Mouse (Mus musculus): ENCODE data around the gene Cyp2a22. TPM values are rescaled to one million over a fixed set of nuclear protein-coding genes. Genes with fewer than 3 reads are reported as not detected.
"Not testable (repeated sequence)": the region's sequence is repeated elsewhere in the genome, so short reads cannot be mapped to it uniquely, and the experiment has no call there.

Cyp2a22 gene
- not detected in 2 replicates for polyA plus RNA-seq (2016; fragmentation: Nextera tagmentation; extraction: Ambion mirVana)

DNA sequence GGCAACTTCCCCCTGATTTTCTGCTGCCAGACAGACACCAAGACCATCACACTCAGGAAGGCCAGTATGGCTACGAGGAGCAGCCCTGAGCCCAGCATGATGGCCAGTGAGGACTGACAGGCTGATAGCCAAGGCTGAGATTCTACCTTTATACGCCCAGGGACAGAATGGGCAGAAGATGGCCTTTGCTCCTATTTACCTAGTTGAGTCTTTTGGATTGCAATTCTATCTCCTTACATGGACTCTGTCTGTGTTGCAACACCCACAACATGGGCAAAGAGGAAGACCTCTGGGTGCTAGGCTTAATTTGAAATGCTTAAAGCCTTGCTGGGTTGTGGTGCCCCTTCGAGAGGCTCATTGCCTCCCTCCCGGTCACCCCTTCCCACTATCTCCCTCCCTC, at the start of gene Cyp2a22:
Gene Cyp2a22, minus strand, starts transcription at position 123 of the 400 bp plus-strand sequence.
- ATAC-seq (ENCODE audit: insufficient number of reproducible peaks, insufficient read depth, low FRiP score, low TSS enrichment, low read depth): no peak
- Histone ChIP-seq H3K9ac (replicated peaks) (no peak within 1 kb of the TSS), H3K27me3 (no peaks in the 10 kb centered on the region), H3K4me3 (replicated peaks) (no peak within 1 kb of the TSS), H3K9me3 (peaks cover 22% of the 10 kb centered on the region), H3K4me1 (replicated peaks) (no peaks in the 10 kb centered on the region), H3K36me3 (no peaks in the 10 kb centered on the region), H3K27ac (no peak within 1 kb of the TSS), H3K4me2 (no peak within 1 kb of the TSS)
- 84% methylated on average over 4 of the region's 4 CpGs for WGBS

GRCm38 (mm10) chr7:26983151-26983550, 44.0 kb upstream of the Cyp2a22 start:
- ATAC-seq (ENCODE audit: insufficient number of reproducible peaks, insufficient read depth, low FRiP score, low TSS enrichment, low read depth); H3K36me3 ChIP-seq: not testable (repeated sequence)
- WGBS: 40% methylated on average over 1 of the region's 1 CpGs

DNA sequence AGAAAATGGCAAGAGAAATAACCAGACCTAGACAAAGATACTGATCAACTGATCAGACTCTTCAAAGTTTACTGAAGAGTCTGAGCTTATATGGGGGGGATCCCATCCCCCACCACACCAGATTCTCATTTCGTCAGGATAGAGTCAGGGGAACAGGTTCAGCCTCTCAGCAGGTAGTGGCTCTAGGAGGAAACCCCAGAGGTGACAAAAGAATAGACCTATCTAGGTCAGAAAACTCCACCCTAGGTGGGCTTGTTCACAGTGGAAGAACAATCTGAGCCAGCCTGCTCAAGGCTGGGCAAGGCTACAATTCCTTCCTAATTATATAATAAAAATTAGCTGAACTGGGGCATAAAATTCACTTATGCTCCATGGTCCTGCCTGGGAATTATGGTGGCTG, 43.4 kb upstream of the Cyp2a22 start:
- H3K4me1 ChIP-seq (replicated peaks): no peaks in the 10 kb centered on the region
- ATAC-seq (ENCODE audit: insufficient number of reproducible peaks, insufficient read depth, low FRiP score, low TSS enrichment, low read depth): no peak
- H3K27me3 ChIP-seq: no peaks in the 10 kb centered on the region
- H3K27ac ChIP-seq: no peak overlapping the region
- H3K9ac ChIP-seq (replicated peaks): no peak overlapping the region
- no peak overlapping the region for H3K4me2 ChIP-seq
- no peak overlapping the region for H3K4me3 ChIP-seq (replicated peaks)
- no peaks in the 10 kb centered on the region for H3K36me3 ChIP-seq
- H3K9me3 ChIP-seq: no peaks in the 10 kb centered on the region
- 30% methylated on average over 1 of the region's 1 CpGs for WGBS

More at GRCm38 (mm10) chr7:26983151-26983550, 44.0 kb upstream of the Cyp2a22 start:
- H3K27me3 ChIP-seq; H3K9me3 ChIP-seq; H3K27ac ChIP-seq; H3K4me1 ChIP-seq (replicated peaks); H3K9ac ChIP-seq (replicated peaks); H3K4me3 ChIP-seq (replicated peaks); H3K4me2 ChIP-seq: not testable (repeated sequence)

GRCm38 (mm10) chr7:26981937-26982336, 42.8 kb upstream of the Cyp2a22 start:
- 88% methylated on average over 1 of the region's 1 CpGs for WGBS
- not testable (repeated sequence) for H3K27me3 ChIP-seq; H3K4me1 ChIP-seq (replicated peaks); H3K36me3 ChIP-seq; H3K4me2 ChIP-seq; ATAC-seq (ENCODE audit: insufficient number of reproducible peaks, insufficient read depth, low FRiP score, low TSS enrichment, low read depth); H3K9me3 ChIP-seq; H3K9ac ChIP-seq (replicated peaks); H3K4me3 ChIP-seq (replicated peaks); H3K27ac ChIP-seq

DNA sequence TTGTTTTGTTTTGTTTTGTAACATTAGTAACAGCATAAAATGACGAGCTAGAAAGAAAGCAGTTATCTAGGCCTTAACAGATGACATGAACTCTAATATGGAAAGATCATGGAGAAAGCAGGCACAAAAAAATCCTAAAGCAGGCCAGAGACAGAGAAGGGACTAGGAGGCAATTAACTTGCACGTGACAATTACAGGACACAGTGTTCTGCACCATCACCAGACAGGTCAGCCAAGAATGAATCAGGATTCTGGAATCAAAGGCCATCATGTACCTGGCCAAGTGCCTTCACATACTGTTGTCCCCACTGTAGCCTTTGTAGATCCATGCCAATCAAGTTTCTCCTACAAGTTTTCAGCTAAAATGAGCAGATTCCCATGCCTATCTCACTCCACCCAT, 42.3 kb upstream of the Cyp2a22 start:
- not testable (repeated sequence) for H3K4me3 ChIP-seq (replicated peaks); H3K9ac ChIP-seq (replicated peaks); H3K4me1 ChIP-seq (replicated peaks); H3K9me3 ChIP-seq; H3K36me3 ChIP-seq; ATAC-seq (ENCODE audit: insufficient number of reproducible peaks, insufficient read depth, low FRiP score, low TSS enrichment, low read depth); H3K4me2 ChIP-seq; H3K27me3 ChIP-seq; H3K27ac ChIP-seq
- 78% methylated on average over 2 of the region's 2 CpGs for WGBS

GRCm38 (mm10) chr7:26962371-26962770, 23.2 kb upstream of the Cyp2a22 start:
- WGBS: 72% methylated on average over 1 of the region's 1 CpGs
- H3K27me3 ChIP-seq; H3K36me3 ChIP-seq; H3K27ac ChIP-seq; ATAC-seq (ENCODE audit: insufficient number of reproducible peaks, insufficient read depth, low FRiP score, low TSS enrichment, low read depth); H3K4me2 ChIP-seq; H3K4me3 ChIP-seq (replicated peaks); H3K9me3 ChIP-seq; H3K4me1 ChIP-seq (replicated peaks); H3K9ac ChIP-seq (replicated peaks): not testable (repeated sequence)

DNA sequence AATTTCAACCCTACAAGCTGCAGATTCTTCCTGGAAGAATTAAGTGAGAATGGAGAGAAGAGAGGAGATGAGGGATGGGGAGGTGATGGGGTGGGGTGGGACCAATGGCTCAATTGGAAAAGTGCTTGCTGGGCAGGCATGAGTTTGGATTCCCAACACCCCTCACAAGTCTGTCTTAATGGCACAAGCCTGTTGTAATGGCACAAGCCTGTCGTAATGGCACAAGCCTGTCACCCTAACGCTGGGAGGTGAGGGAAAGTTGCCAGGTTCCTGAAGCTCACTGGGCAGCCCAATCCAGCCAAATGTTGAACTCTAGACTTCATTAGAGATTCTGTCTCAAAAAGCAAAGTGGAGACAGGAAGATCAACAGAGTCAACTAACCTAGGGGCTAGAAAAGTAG, 14.1 kb upstream of the Cyp2a22 start:
- 87% methylated on average over 2 of the region's 2 CpGs for WGBS
- not testable (repeated sequence) for H3K27me3 ChIP-seq; H3K4me3 ChIP-seq (replicated peaks); H3K27ac ChIP-seq; H3K9me3 ChIP-seq; H3K4me2 ChIP-seq; H3K4me1 ChIP-seq (replicated peaks); H3K36me3 ChIP-seq; H3K9ac ChIP-seq (replicated peaks); ATAC-seq (ENCODE audit: insufficient number of reproducible peaks, insufficient read depth, low FRiP score, low TSS enrichment, low read depth)

DNA sequence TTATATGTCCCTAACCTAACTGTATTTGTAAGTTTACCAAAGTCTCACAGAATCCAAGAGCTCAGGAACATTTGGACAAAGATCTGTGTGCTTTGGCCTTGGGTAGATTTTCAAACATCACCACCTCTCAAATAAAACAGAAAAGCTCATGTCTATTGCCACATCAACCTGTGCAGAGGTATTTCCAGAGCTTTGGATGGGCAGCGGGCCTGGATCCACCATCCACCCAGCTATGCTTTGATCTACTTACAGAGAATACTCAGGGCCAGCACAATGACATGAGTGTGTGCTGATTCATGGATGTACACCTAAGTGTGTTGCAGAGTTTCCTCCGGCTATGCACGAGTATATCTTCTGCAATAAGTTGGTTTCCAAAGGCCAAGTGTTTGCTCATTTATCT, 13.5 kb upstream of the Cyp2a22 start:
- WGBS: 86% methylated on average over 3 of the region's 3 CpGs
- H3K9me3 ChIP-seq; H3K27me3 ChIP-seq; H3K4me2 ChIP-seq; H3K4me1 ChIP-seq (replicated peaks); H3K4me3 ChIP-seq (replicated peaks); H3K27ac ChIP-seq; H3K9ac ChIP-seq (replicated peaks); H3K36me3 ChIP-seq; ATAC-seq (ENCODE audit: insufficient number of reproducible peaks, insufficient read depth, low FRiP score, low TSS enrichment, low read depth): not testable (repeated sequence)

- H3K9me3 ChIP-seq: peaks cover 22% of the 10 kb centered on the region
- WGBS: 45% methylated on average over 2 of the region's 2 CpGs
These were observed 2.2 kb upstream of the Cyp2a22 start for GRCm38 (mm10) chr7:26941320-26941925.

GRCm38 (mm10) chr7:26917114-26917513, 22.1 kb downstream of the Cyp2a22 start:
- not testable (repeated sequence) for H3K4me2 ChIP-seq; H3K27me3 ChIP-seq; ATAC-seq (ENCODE audit: insufficient number of reproducible peaks, insufficient read depth, low FRiP score, low TSS enrichment, low read depth); H3K4me1 ChIP-seq (replicated peaks); H3K4me3 ChIP-seq (replicated peaks); H3K36me3 ChIP-seq; H3K9ac ChIP-seq (replicated peaks); H3K9me3 ChIP-seq; H3K27ac ChIP-seq
- WGBS: 69% methylated on average over 2 of the region's 2 CpGs

More at GRCm38 (mm10) chr7:26941320-26941925, 2.2 kb upstream of the Cyp2a22 start:
- not testable (repeated sequence) for H3K9ac ChIP-seq (replicated peaks); H3K4me2 ChIP-seq; ATAC-seq (ENCODE audit: insufficient number of reproducible peaks, insufficient read depth, low FRiP score, low TSS enrichment, low read depth); H3K27me3 ChIP-seq; H3K36me3 ChIP-seq; H3K4me3 ChIP-seq (replicated peaks); H3K27ac ChIP-seq; H3K4me1 ChIP-seq (replicated peaks)
